Mouse (Mus musculus) layer of hippocampus, postnatal 14 days (tissue): ENCODE results near the gene Olfr530. TPM values are rescaled to one million over a fixed set of nuclear protein-coding genes. Genes with fewer than 3 reads are reported as not detected.

Experiments
- DNase-seq, 2 experiments: peaks; one replicate each; pipeline ENCODE4 v3.0.0; 2021 to 2022; ENCODE audit warnings: low spot score in 2 of 2, mixed read lengths in 1 of 2
- long read RNA-seq, 2 experiments: library from polyadenylated mRNA; stranded (forward); transcript quantifications; one replicate each; pipeline ENCODE4 v2.0.0; 2021
- total RNA-seq, 2 experiments: library from RNA; stranded (reverse); gene quantifications; 2 replicates each; pipeline ENCODE4 v1.2.3; 2021

Gene Olfr530
- not detected for total RNA-seq
- long read RNA-seq, experiment 1: 0 reads
- long read RNA-seq, experiment 2: 0 reads

DNA sequence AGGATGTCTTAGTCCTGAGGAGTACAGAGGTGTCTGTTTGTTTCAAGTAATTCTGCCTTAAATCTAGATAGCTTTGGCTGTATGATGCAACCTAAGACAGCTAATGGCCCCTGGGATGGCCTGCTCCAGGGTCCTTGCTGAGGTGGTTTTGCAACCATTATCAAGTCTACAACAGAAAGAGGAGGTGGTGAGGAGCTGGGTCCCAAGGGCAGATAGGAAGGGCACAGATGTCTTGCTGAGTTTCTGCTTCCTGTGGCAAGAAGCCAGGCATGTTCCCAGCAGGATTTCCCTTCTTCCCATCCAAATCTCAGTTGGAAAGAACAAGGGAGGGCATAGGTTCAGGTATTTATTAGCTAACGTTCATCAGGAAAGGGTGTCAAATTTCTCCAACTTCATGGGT is at the start of gene Olfr530:
Olfr530 (minus strand) TSS at position 101 of the 400 bp plus-strand sequence.
- DNase-seq: no peak

DNA sequence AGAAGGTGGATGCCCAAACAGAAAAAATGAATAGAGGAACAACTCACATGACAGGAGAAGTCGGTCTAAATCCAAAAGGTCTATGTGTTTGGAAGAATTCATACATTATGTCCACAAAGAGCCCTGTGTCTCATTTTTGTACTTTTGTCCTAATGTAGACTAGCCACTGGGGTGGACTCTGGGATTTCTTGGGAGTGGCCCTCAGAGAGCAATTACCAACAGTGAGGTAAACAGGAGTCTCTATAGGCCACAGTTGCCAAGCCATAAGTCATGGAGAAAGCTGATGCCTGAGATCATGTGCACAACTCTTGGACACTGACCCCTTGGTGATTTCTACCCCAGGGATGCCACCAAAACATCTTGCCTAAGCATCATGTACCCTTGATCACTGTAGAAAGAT is 45.4 kb upstream of the Olfr530 start, which contains the start of gene Olfr532:
Olfr532 (minus strand) TSS at position 101 of the 400 bp plus-strand sequence.
- DNase-seq: no peak

DNA sequence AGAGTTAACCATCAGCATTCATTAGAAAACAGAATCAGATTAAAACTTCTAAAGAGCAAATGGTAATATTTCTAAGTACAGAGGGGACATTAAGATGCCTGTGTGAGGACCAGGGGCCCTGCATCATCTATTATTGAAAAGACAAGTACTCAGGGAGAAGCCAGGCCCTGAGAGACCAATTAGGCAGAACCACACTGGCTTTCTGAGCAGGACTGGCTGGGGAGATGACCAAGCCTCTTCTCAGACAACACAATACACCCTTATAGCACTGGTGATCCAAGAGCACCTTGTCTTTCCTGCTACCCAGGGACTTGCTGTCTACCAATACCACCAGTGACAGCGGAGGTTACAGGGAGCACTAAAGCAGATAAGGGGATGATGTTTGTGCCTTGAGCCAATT is 26.7 kb upstream of the Olfr530 start, which contains the start of gene Olfr531:
Olfr531 (minus strand) TSS at position 101 of the 400 bp plus-strand sequence.
- DNase-seq: no peak

DNA sequence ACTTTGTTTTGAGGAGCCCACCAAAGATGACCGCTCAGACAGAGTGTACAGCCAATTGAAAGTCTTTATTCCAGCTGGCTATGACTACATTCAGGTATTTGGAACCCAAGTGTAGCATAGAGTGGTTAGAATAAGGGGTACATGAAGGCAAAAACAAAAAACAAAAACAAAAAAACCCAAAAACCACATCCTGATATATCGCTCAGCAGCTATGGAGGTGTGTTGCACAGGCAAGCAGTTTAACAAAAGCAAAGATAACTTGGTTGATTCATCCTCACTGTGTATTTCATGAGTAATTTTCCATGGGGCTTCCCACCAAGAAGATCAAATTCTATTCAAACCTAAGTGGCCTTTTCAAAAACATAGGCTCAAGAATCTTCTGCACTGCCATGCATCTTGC is 780 bp upstream of the Olfr530 start:
- DNase-seq: no peak

DNA sequence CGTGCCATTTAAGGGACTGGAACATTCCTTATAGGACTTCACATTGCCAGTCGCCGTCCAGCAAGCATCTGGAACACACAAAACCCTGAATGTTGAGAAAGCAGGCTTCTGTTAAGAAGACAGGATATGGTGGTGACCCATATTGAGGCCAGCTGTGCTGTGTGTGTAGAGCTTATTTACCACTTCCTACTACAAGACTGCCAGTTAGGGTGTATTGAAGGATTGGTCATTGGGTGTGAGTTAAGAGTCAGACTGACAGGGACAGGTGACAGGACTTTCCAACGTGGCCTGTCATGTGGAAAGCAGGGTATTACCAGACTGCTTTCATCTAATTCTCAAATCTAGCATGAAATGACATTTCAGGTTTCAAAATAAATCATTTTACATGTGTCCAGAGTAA is 1.8 kb downstream of the Olfr530 start:
- DNase-seq: no peak

DNA sequence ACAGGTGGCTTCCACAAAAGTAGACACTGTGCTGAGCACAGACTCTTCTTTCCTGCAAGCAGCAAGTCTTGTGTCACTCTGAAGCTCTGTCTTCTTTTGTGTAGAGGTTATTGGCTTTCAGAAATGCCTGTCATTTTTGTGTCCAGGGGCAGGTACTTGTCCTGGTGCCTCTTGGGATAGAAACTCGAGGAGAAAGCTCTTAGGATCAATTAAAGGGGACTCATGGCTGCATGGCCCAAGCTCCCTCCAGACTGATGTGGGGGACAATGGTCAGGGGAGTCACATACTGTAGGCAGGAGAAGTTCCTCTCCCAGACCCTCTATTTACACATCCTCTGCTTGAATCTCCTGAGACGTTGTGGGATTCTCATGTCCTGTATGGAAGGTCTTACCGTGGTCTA is 14.6 kb downstream of the Olfr530 start, which contains the start of gene Olfr60:
Olfr60 (minus strand) TSS at position 101 of the 400 bp plus-strand sequence.
- DNase-seq: no peak

DNA sequence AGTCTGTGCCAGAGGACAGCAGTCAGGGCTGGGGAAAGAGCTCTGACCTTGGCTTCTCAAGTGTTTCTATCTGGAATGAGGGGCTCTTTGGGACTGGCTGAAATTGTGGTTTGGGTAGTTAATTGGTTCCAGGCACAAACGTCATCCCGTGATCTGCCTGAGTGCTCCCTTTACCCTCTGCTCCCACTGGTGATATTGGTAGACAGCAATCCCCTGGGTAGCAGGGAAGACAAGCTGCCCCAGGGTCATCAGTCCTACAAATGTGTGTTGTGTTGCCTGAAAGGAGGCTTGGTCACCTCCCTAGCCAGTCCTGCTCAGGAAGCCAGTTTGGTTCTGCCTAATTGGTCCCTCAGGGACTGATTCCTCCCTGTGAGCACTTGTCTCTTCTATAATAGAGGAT is 42.4 kb downstream of the Olfr530 start, which contains the start of gene Olfr527:
Olfr527 (plus strand) TSS at position 301 of the 400 bp plus-strand sequence.
- DNase-seq: no peak

DNA sequence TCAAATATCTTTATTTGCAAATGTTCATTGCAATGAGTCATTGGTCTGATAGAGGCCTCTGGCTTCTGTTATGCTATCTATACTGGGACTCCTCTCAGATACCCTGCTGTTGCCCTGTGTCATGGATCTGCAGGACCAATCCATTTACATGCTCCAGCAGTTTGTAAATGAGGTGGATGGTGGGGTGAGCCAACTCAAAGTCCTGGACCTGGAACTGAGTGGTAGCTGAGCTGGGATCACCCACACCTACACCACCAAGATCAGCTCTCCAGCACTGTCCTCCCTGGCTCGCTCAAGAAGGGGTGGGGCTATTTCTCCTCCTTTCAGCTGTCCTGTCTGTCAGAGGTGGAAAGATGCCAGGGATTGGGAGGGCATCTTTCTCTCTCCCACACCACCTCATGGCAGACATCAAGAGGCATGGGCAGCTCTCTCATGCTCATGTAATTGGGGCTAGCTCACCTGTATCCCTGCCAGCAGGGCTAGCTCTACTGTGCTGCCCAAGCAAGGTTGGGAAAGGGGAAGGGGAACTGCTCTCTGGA is 46.3 kb downstream of the Olfr530 start:
- no peak for DNase-seq

Other genes with a start within 250 kb of the Olfr530 start
- 10 to 100 TPM; 21.8 to 23.6 TPM for gene Mtg1, start 238.8 kb downstream of the Olfr530 start, total RNA-seq
- 100 to 1,000 TPM; 192 to 199 TPM for gene Sprn, start 221.5 kb downstream of the Olfr530 start, total RNA-seq
- gene Olfr522, start 211.6 kb downstream of the Olfr530 start, total RNA-seq: not detected
- under 1 TPM; 0.12 to 0.24 TPM for gene Olfr523, start 203.1 kb downstream of the Olfr530 start, total RNA-seq
- not detected for gene Olfr524, start 170.4 kb downstream of the Olfr530 start, total RNA-seq
- gene Cd163l1, start 158.1 kb downstream of the Olfr530 start, total RNA-seq: under 1 TPM; 0.85 to 0.98 TPM
- under 1 TPM; 0.23 to 0.33 TPM for gene 5830411N06Rik, start 129.0 kb downstream of the Olfr530 start, total RNA-seq
- gene Olfr525, start 55.5 kb downstream of the Olfr530 start, total RNA-seq: not detected
- not detected for gene Olfr527, start 42.3 kb downstream of the Olfr530 start, total RNA-seq
- not detected for gene Olfr60, start 14.7 kb downstream of the Olfr530 start, total RNA-seq
- gene Olfr531, start 26.6 kb upstream of the Olfr530 start, total RNA-seq: not detected
- gene Olfr532, start 45.3 kb upstream of the Olfr530 start, total RNA-seq: not detected
- gene Olfr533, start 87.0 kb upstream of the Olfr530 start, total RNA-seq: not detected
- under 1 TPM; 0.12 to 0.23 TPM for gene Olfr535, start 107.9 kb upstream of the Olfr530 start, total RNA-seq
- gene Olfr536, start 131.1 kb upstream of the Olfr530 start, total RNA-seq: not detected
- gene Olfr538, start 191.6 kb upstream of the Olfr530 start, total RNA-seq: not detected
- under 1 TPM; 0.09 to 0.14 TPM for gene Olfr46, start 224.9 kb upstream of the Olfr530 start, total RNA-seq